Mouse (Mus musculus) thymus, postnatal 4 days (tissue): ENCODE results near the gene Wasf2.

Source experiments
- DNase-seq: peaks from one replicate; pipeline ENCODE4 v3.0.0; 2021

Wasf2 gene

DNA sequence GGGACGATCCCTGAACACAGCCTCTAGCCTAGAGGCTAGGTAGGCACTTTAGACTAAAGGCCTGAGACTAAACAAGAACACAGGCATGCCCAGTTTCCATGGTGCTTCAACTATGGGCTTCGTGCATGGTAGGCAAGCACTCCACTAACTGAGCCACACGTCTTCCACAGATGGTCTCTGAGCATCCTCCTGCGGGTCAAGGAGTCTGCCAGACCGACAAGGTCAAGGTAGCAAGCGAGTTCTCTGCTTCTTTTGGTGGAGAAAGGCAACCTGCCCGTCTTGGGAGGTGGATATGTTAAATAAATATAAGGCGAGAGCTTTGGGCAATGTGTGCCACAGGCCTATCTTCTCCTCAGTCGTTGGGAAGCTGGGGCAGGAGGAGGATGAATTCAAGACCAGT is 28.6 kb upstream of the Wasf2 start:
- no peak for DNase-seq

DNA sequence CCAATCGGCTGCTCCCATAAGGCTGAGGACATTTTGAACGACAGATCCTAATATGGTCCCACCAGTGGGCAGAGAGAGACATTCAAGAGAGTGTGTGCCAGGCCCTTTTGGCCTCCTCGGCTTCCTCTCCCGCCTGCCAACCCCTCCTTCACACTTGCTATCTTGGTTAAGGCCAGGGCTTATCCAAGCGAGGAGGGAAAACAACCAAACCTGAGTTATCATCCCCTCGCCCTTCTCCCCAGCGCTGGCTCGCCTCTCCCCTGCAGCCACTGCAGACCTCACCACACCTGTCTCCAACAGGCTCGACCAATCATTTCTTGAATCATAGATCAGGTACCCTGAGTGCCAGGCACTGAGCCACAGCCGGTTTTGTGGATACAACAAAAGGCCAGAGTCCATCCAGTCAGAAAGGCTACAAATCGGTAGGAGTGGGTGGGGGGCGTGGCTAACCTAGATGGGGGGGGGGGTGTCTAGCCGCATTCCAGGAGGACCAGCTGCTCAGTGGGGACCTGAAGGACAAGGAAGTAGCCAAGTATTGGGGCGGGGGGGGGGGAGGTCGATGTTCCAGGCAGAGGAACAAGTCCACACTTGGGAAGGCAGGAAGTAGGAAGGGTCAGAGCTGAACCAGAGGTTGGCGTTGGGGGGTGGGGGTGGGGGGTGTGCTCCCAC is 26.6 kb upstream of the Wasf2 start:
- DNase-seq: no peak

DNA sequence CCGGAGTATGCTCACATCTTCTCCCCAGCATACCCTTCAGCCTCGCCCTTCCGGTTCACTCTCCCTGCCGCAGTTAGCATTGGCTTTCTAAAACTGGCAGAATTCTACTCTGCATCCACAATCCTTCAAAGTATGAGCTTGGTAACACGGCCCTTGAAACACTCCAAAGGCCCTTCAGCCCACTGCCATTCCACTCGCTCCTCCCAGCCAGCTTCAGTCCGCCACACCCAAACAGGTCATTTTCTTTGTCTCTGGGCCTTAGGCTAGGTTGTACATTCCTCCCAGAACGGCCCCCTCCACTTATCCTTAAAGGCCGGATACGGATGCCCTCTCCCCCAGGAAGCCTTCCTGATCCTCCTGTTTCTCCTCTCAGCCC is 26.1 kb upstream of the Wasf2 start:
- DNase-seq: no peak

DNA sequence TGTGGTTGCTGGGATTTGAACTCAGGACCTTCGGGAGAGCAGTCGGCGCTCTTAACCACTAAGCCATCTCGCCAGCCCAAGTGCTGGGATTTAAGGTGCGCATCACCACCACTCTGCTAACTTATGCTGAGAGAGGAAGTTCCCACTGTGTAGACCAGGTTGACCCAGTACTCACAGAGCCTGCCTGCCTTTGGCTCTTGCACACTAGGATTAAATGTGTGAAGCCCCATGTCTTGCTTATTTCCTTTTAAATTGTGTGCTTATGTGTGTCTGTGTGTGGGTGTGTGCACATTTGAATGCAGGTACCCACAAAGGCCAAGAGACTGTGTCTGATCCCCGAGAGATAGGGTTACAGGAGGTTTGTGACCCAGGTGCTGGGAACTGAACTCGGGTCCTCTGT is 23.6 kb upstream of the Wasf2 start:
- no peak for DNase-seq

DNA sequence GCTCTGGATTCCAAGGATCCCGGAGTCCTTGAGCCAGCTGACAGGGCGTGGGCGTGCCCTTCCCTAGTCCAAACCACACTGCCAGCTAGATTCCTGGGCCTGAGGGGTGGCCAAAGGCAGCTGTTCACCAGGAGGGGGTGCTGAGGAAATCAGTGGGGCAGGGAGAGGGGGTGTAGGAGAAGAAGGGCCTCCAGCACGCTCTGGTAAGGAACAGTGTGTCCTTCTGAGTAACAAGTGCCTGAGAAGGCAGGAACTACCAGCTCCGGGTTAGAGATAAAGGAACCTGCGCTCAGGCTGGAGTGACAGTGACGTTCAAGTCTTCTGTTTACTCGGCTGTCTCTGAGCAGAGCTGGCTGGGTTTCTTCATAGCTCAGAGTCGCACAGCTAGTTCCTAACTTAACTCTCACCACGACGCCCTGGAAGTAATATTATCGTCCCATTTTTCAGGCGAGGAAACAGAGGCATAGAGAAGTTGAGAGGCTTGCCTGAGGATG is 22.5 kb upstream of the Wasf2 start:
- no peak for DNase-seq

DNA sequence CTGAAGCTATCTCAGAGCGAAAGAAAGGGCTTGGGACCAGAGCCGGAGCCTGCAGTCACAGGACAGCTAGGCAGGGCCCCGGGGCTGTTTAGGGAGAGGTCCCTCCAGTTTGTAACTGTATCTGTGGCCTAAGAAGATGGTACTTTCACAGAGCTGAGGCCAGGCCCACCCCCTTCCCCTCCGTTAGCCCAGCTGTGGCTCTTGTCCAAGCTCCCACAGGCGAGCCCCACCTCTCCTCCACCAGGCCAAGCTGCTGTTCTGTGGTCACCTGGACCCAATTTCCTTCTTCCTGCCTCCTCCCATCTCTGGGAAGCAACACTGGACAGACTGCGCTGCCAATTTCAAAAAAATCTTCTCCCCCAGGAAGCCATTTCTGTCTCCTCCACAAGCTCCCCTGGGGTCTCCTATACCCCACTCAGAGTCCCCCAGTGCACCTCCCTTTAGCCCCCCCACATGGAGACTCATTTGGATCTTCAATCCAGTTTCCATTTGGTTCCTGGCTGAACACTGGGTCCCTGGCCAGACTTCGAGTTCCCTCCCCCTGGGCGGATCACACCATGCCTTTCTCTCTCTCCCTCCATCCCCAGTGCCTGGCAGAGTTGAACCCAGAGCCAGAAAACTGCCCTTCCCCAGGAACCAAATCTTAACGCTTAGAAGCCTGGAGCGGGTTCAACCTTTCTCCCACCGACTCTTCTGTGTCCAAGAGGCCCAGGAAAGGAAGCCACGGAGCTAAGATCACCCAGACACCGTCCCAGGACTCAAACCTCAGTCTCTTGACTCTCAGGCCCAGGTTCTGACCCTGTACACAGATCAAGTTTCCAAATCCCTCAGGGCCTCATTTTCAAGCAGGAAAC is 21.6 kb upstream of the Wasf2 start:
- no peak for DNase-seq

DNA sequence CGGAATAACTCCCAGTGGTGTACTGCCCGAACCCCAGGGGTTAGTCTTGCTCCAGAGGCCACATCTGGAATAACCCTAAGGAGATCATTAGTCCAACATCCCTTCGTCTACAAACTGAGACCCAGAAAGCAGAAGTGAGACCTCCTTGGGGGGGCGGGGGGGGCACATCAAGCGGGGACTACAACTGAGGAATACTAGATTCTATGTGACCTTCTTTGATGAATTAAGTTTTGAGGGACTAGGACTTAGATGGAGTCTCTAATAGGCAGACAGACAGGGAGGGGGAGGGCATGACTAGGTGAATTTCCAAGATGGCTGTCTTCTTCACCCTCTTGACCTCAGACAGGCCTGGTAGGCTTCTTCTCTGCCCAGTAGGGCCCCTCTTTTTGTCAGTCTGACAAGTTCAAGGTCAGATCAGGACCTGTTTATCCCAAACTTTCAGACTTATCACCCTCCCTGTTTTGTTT is 20.9 kb upstream of the Wasf2 start:
- no peak for DNase-seq

DNA sequence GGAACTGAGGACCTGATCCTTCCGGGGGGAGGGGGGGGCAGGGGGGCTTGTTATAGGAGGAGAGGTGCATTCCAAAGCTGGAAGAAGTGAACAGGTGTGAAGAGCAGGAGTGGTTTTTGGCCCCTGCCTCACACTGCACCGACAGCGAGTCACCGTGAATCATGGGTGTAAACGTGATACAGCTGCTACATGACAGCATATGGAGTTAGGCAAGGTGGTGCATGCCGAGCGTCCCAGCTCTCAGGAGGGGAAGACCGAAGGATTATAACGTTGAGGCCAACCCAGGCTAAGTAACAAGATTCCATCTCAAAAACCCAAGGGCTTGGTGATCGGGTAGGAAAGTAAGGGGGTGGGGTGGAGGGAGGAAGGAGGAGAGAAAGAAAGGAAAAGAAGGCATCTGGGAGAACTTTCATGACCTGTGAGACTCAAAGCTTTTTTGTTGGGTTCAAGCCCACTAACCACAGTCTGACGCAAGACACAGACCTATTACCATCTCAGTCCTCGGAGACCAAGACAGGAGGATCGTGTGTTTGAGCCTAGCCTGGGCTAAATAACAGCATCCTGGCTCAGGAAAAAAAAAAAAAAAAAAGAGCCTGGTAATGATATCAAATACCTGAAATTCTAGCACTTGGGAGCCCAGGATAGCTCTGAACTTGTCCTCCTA is 18.0 kb upstream of the Wasf2 start:
- peak; percentile 30 for DNase-seq

DNA sequence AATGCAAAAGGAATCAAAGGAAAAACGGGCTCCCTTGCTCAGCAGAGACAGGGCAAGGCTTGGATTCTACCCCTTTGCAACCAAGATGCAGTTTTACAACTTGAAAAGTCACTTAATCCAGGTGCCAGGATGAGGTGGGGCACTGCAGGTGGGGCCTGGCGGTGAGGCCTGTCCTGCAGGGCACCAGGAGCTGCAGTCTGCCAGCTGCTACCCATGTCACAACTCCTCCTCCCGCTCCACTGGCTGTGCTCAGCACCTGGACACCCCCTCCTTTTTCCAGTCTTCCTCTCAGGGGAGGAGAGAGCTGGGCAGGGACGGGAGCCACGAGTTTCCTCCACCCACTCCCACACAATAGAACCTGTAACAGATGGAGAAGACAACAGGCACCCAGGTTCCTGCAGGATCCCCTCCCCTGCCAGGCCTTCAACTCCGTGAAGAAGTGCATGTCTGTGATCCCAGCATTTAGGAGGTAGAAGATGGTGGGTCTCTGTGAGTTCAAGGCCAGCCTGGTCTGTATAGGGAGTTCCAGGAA is 16.9 kb upstream of the Wasf2 start:
- peak; percentile 56 for DNase-seq

DNA sequence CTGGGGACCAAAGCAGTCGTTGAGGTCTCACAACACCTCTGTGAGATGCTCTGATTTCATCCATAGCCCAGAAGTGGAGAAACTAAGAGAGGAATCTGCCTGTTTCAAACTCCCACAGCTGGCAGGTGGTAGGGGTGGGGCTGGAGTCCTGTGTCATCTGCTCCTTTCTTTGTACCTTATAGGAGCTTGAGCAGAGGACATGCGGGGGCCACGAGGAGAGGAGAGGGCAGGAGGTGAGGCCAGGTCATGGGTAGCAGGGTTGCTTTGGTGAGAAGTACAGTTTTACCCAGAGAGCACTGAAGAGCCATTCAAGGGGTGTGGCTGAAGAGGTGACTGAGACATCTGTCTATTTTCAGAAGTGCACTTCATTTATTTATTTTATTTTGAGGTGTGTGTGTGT is 15.5 kb upstream of the Wasf2 start:
- peak; percentile 53 for DNase-seq

DNA sequence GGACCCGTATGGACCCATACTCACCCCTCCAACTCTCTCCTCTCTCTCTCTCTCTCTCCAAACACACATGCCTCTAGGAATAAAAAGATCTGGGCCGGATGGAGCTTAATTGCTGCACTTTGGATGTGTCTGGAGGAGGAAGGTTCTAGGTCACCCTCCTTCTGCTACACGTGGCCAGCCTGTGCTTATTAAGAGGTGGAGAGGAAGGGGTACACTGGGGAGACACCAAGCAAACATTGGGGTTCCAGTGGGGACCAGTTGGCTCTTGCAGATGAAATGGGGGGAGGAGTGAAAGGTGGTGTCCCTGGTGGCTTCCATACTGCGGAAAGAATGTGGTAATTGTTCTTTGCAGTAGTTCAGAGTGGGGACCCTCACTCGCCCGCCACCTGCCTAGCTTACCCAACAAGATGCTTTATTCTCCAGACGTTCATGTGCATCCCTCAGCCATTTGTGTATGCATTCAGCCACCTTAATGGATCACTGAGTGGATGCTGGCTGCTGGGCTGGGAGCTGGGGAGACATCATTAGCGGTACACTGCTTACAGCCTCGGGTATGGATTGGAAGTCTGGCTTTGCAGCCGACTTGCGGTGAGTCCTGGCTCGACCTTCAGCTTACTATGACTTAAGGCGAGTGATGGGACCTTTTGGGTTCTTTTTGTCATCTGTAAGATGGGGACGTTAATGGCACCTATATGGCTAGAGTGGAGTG is 14.4 kb upstream of the Wasf2 start:
- no peak for DNase-seq

DNA sequence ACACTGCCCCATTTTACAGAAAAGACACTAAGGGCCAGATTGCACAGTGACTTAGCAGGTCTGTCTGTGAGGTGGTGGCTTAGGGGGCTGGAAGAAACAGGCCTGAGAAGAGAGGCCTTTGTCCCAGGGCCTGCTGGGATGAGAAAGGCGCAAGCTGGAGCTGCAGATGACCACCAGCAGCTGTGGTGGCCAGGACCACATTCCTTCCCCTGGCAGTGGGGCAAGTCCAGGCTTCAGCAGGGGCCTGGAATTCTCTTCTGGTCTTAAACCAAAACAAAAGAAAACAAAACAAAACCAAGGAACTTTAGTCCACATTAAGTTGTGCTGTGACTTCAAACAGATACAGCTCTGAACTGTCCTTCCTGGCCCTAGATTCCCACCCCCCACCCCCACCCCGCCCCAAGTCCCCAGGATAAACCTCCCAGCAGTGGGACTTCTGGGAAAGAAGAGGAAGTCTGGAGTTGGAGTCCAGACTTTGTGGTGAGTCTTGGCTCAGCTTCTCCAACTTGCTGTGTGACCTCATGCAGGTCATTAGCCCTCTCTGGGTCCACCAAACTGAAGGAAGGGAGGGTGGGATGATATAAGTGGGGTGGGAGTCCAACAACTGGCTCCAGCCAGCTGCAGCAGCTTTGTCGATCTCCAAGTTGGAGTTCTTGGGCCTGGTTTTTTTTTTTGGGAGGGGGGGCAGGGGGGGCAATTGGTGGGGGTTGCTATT is 13.4 kb upstream of the Wasf2 start:
- no peak for DNase-seq

DNA sequence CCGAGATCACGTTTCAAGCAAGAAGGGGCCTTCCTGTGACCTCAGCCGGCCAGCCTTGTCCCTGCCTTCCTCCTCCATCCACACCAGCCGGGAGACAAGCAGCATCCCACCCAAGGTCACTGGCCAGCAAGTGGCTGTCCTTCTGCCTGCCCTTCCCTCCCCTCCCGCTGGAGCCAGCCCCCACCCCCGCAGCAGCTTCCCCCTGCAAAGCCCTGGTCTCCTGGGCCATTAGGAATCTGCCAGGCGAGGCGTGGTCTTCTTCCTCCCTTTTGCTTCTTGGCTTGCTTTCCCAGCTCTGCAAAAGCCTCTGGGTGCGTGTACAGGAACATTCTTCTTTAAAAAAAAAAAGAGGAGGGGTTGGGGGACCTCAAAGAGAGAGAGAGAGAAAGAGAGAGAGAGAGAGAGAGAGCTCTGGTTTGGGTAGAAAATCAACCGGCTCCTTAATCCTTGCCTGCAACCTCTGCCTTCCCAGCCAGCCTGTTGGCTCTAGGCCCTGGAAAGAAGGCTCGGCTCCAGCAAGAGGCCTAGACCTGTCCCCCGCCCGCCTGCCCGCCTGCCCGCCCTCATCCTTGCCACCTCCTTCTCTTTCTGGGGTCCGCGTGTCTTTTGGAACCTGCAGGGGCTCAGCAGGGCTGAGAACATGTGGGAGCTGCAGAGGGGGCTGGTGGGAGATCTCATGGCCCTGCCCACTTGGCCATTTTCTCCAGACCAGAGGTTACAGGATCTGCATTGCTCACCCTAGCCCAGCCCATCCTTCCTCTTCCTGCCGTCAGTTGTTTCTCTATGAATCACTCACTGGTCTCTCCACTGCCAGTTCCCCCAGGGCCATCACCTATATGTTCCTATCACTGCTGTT is 12.5 kb upstream of the Wasf2 start:
- DNase-seq: no peak

DNA sequence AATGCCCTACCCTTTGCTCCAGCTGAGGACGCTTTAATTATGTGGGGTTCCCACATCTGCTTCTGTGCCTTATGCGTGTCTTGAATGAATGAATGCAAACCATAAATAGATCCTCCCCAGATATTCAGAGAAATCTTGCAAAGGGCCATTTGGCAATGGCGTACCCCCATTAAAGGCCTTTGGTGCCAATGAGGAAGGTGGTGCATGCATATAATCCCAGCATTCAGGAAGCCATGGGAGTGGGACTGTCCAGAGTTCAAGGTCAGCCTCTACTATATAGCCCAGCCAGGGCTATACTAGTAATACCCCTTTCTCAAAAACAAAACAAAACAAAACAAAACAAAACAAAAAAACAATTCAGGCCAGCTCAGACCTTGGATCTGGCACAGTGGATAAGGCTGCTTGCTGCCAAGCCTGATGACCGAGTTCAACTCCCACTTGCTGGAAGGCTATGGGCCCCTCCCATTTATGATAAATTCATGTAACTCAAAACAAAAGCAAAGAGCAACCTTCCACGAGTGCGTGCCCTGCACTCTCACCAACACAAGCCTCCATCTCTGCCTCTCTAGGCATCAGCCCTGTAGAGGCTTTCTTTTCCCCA is 11.4 kb upstream of the Wasf2 start:
- DNase-seq: no peak

DNA sequence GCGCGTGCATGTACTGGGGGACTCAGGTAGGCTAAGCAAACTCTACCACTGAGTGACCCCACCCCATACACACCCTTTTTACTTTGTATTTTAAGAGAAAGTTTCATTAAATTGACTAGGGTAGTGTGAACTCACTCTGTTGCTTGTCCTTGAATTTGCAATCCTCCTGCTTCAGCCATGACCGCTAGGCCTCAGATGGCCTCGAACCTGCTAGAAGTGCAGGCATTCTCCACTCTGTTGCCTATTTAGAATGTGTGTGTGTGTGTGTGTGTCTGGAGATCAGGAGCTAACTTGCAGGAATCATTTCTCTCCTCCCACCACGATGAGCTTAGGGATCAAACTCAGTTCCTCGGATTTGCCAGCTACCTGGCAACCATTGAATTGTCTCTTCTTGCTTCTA is 10.7 kb upstream of the Wasf2 start:
- no peak for DNase-seq

DNA sequence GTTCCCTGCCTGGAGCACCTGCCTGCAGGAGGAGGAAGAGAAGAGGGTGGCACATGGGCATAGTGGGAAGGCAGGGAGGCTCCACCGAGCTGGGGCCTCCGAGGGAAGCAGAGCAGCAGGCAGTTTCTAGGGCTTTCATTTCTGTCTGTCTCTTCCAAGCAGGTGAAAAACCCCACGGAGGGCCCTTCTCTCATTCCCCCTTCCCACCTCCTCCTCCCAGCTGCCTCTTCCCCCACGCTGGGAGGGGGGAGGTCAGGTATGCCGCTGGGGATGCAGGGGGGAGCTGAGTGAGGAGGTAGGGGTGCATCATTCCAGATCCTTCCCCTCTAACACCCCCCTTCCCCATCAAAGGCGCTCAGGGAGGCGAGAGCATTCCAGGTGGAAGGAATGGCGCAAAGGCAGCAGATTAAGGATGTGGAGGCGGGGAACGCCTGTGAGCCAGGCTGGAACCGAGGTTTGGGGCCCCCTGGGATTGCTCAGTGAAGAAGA is 9.4 kb upstream of the Wasf2 start:
- no peak for DNase-seq

DNA sequence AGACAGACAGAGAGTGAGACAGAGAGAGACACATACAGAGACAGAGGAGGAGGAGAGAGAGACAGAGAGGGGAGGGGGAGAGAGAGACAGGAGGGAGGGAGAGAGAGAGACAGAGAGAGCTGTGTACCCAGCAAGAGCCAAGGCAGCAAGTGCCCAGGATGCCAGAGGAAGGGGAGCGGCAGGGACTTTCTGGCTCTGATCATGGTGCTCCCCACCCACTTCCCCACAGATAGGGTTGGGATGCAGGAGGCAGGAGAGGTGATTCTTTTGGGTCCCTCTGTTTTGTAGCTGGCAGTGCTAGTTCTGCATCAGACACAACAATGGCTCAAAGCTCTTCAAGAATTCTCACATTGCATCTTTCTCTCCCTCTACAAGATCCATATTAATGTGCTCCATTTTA is 8.9 kb upstream of the Wasf2 start:
- no peak for DNase-seq

DNA sequence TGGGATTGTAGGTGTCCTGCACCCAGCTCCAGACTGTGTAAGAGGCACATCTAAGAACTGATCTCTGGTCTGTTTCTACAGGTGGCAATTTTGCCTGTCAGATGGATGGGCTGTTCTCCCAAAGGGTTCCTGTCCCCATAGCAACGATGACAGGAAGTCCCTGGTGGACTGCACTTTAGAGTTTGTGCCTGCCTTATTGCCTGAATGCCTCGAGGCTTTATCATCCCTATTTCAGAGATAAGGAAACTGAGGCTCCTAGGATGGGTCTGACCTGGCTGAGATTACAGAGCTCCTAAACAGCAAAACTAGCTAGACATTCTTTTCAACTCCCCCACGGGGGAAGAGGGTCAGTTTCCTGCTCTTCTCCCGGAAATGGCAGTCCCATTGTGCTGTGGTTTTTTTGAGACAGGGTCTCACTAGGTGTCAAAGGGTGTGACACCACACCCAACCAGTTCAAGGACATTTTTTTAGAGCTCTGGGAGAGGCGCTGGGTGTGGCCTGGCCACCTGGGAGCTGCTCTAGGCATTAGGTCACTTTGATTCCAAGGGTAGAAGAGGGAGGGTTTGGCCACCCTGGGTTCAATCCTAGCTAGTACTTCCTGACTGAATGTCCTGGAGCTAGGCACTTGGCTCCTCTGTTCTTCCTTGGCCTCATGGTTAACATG is 8.2 kb upstream of the Wasf2 start:
- DNase-seq: no peak

DNA sequence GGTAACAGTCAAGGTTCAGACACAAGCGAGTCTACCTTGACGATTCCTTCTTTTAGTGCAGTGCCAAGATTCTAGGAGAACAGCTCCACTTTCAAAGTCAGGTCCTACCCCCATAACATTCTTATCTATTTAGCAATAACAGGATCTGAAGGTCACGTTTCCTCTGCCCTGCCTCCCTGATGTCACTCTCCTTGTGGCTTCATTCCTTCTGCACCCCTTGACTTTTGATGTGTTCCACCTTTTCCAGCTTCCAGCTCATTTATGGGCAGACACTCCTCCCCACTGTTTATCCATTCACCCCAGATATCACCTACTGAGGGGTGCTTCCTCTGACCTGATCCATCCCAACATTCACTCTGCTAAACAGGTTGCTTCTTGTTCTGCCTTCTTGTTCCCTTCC is 3.2 kb upstream of the Wasf2 start:
- no peak for DNase-seq

DNA sequence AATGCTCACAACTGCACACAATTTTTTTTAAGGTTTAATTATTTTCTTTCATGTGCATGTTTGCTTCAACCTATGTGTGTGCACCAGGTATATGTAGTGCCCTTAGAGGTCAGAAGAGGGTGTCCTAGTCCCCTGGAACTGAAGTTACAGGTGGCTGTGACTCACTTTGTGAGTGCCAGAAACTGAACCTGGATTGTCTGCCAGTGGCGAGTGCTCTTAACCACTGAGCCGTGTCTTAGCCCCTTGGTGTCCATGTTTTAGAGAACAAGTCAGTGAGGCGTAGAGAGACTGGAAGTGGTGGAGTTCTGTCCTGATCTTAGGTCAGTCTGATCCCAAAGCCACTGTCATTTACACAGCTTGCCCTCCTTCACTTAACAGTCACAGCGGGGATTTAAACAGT is 2.4 kb upstream of the Wasf2 start:
- DNase-seq: no peak
